Mouse (Mus musculus): ENCODE results near the gene Camkv.

The Camkv gene

GRCm38 (mm10) chr9:107935374-107935773, at the start of gene Camkv:
Gene Camkv (plus strand): TSS chr9:107935674.
- no peak for DNase-seq (ENCODE audit: low spot score)

GRCm38 (mm10) chr9:107887804-107888266, 47.6 kb upstream of the Camkv start, which contains the start of gene Mon1a:
Gene Mon1a (plus strand): TSS chr9:107888151.
- peak; percentile 92 for DNase-seq (ENCODE audit: low spot score)

GRCm38 (mm10) chr9:107888267-107888850, 47.1 kb upstream of the Camkv start:
- DNase-seq (ENCODE audit: low spot score), result peak; percentile 68

GRCm38 (mm10) chr9:107890260-107890659, 45.2 kb upstream of the Camkv start:
- no peak for DNase-seq (ENCODE audit: low spot score)

- no peak for DNase-seq (ENCODE audit: low spot score)
These were observed 44.5 kb upstream of the Camkv start for GRCm38 (mm10) chr9:107891023-107891422.

GRCm38 (mm10) chr9:107898563-107898962, 36.9 kb upstream of the Camkv start:
- no peak for DNase-seq (ENCODE audit: low spot score)

- DNase-seq (ENCODE audit: low spot score), result no peak
These were observed 35.6 kb upstream of the Camkv start for GRCm38 (mm10) chr9:107899855-107900254.

- no peak for DNase-seq (ENCODE audit: low spot score)
These were observed 34.4 kb upstream of the Camkv start for GRCm38 (mm10) chr9:107900840-107901626.

- DNase-seq (ENCODE audit: low spot score), result no peak
These were observed 33.9 kb upstream of the Camkv start for GRCm38 (mm10) chr9:107901627-107901914.

GRCm38 (mm10) chr9:107904726-107905125, 30.7 kb upstream of the Camkv start:
- peak; percentile 91 for DNase-seq (ENCODE audit: low spot score)

- DNase-seq (ENCODE audit: low spot score), result peak; percentile 73
These were observed 29.1 kb upstream of the Camkv start, which contains the start of gene Mst1r for GRCm38 (mm10) chr9:107906252-107906966. Gene Mst1r (plus strand): TSS chr9:107906873.

GRCm38 (mm10) chr9:107906967-107907800, 28.3 kb upstream of the Camkv start:
- no peak for DNase-seq (ENCODE audit: low spot score)

GRCm38 (mm10) chr9:107907801-107908120, 27.7 kb upstream of the Camkv start:
- no peak for DNase-seq (ENCODE audit: low spot score)

GRCm38 (mm10) chr9:107908410-107909158, 26.9 kb upstream of the Camkv start:
- no peak for DNase-seq (ENCODE audit: low spot score)

GRCm38 (mm10) chr9:107910025-107910769, 25.3 kb upstream of the Camkv start:
- no peak for DNase-seq (ENCODE audit: low spot score)

- DNase-seq (ENCODE audit: low spot score), result no peak
These were observed 20.6 kb upstream of the Camkv start for GRCm38 (mm10) chr9:107914764-107915420.

- peak; percentile 46 for DNase-seq (ENCODE audit: low spot score)
These were observed 17.4 kb upstream of the Camkv start for GRCm38 (mm10) chr9:107917895-107918608.

GRCm38 (mm10) chr9:107918884-107919283, 16.6 kb upstream of the Camkv start:
- DNase-seq (ENCODE audit: low spot score), result no peak

GRCm38 (mm10) chr9:107919441-107919840, 16.0 kb upstream of the Camkv start:
- no peak for DNase-seq (ENCODE audit: low spot score)
